Mouse (Mus musculus) neural tube, embryonic 10.5 days (tissue): ENCODE results near the gene Pthlh.
"Not testable (repeated sequence)": the region's sequence is repeated elsewhere in the genome, so short reads cannot be mapped to it uniquely, and the experiment has no call there.

Experiments
- DNase-seq: peaks from one replicate; pipeline ENCODE4 v3.0.0-alpha.2; 2017; ENCODE audit warnings: low spot score; ENCODE audit errors: extremely low spot score

The Pthlh gene

GRCm38 (mm10) chr6:147263587-147264565 lies at the start of gene Pthlh:
TSS of gene Pthlh (minus strand) at chr6:147264183.
- peak; percentile 69 for DNase-seq

GRCm38 (mm10) chr6:147313331-147313730 lies 49.3 kb upstream of the Pthlh start:
- DNase-seq: no peak

GRCm38 (mm10) chr6:147310435-147310978 lies 46.5 kb upstream of the Pthlh start:
- no peak for DNase-seq

- no peak for DNase-seq
Measured at GRCm38 (mm10) chr6:147310035-147310434, 46.1 kb upstream of the Pthlh start.

GRCm38 (mm10) chr6:147304236-147304635 lies 40.3 kb upstream of the Pthlh start:
- not testable (repeated sequence) for DNase-seq

- no peak for DNase-seq
Measured at GRCm38 (mm10) chr6:147299607-147300006, 35.6 kb upstream of the Pthlh start.

- DNase-seq: no peak
Measured at GRCm38 (mm10) chr6:147279309-147279708, 15.3 kb upstream of the Pthlh start.

GRCm38 (mm10) chr6:147268143-147268790 lies 4.3 kb upstream of the Pthlh start:
- peak; percentile 43 for DNase-seq

GRCm38 (mm10) chr6:147266466-147266865 lies 2.5 kb upstream of the Pthlh start:
- no peak for DNase-seq

GRCm38 (mm10) chr6:147263178-147263577 lies 805 bp downstream of the Pthlh start:
- peak; percentile 60 for DNase-seq

- no peak for DNase-seq
Measured at GRCm38 (mm10) chr6:147261616-147262015, 2.4 kb downstream of the Pthlh start.

GRCm38 (mm10) chr6:147260766-147261165 lies 3.2 kb downstream of the Pthlh start:
- DNase-seq: no peak

GRCm38 (mm10) chr6:147247782-147248181 lies 16.2 kb downstream of the Pthlh start:
- DNase-seq: no peak

- DNase-seq: peak; percentile 6
Measured at GRCm38 (mm10) chr6:147244294-147244693, 19.7 kb downstream of the Pthlh start.

- DNase-seq: peak; percentile 12
Measured at GRCm38 (mm10) chr6:147243655-147244054, 20.3 kb downstream of the Pthlh start.

- DNase-seq: peak; percentile 6
Measured at GRCm38 (mm10) chr6:147241541-147241940, 22.4 kb downstream of the Pthlh start.

GRCm38 (mm10) chr6:147240203-147240804 lies 23.7 kb downstream of the Pthlh start:
- DNase-seq: peak; percentile 63

- DNase-seq: no peak
Measured at GRCm38 (mm10) chr6:147226696-147227095, 37.3 kb downstream of the Pthlh start.

GRCm38 (mm10) chr6:147219099-147219498 lies 44.9 kb downstream of the Pthlh start:
- DNase-seq: no peak

GRCm38 (mm10) chr6:147216156-147216555 lies 47.8 kb downstream of the Pthlh start:
- no peak for DNase-seq

GRCm38 (mm10) chr6:147207821-147208330 lies 56.1 kb downstream of the Pthlh start:
- DNase-seq: peak; percentile 12
